Mouse (Mus musculus) CH12.LX (cell line): ENCODE results near the gene Dpy30. TPM values are rescaled to one million over a fixed set of nuclear protein-coding genes. Genes with fewer than 3 reads are reported as not detected.

ENCODE experiments used
- DNase-seq: peaks from one replicate; pipeline ENCODE4 v3.0.0-alpha.2; 2013; ENCODE audit errors: extremely low read depth
- H3K27ac ChIP-seq: 2 replicates; pipeline ENCODE4 v1.5.1; 2012; ENCODE audit warnings: low read depth, mild to moderate bottlenecking, control low read depth, moderate library complexity; ENCODE audit not compliant: insufficient read depth
- H3K27me3 ChIP-seq: replicated peaks from 2 replicates; pipeline ENCODE3; 2012; ENCODE audit warnings: inconsistent platforms
- H3K36me3 ChIP-seq, 2 experiments: replicated peaks in 1 of 2; 2 replicates each; pipeline versions ENCODE3 to v1.6.1; 2012; ENCODE audit warnings: inconsistent platforms in 1 of 2, low read length in 1 of 2, mild to moderate bottlenecking in 1 of 2, mixed read lengths in 1 of 2, moderate library complexity in 1 of 2; ENCODE audit not compliant: control insufficient read depth in 1 of 2, insufficient read depth in 1 of 2
- H3K4me1 ChIP-seq, 2 experiments: 2 replicates each; pipeline ENCODE4 v1.6.1; 2012; ENCODE audit warnings: inconsistent platforms in 1 of 2, moderate library complexity in 1 of 2; ENCODE audit not compliant: insufficient read depth in 2 of 2, control insufficient read depth in 1 of 2
- H3K4me2 ChIP-seq: 2 replicates; pipeline ENCODE4 v1.6.1; 2012; ENCODE audit warnings: low read depth, mild to moderate bottlenecking, control low read depth; ENCODE audit not compliant: poor library complexity, insufficient read depth, severe bottlenecking
- H3K4me3 ChIP-seq, 3 experiments: fragments of 150-350 bp in 1 of 3; sonication (generic) in 1 of 3; replicated peaks in 1 of 3; 2 replicates each; pipeline versions ENCODE3 to v1.5.1; 2011 to 2012; ENCODE audit warnings: low read depth in 2 of 3, low read length in 2 of 3, mild to moderate bottlenecking in 2 of 3, moderate library complexity in 2 of 3, control low read depth in 1 of 3, improper control_type of control experiment in 1 of 3, inconsistent platforms in 1 of 3, mixed read lengths in 1 of 3; ENCODE audit not compliant: poor library complexity in 1 of 3
- H3K79me2 ChIP-seq: replicated peaks from 2 replicates; pipeline ENCODE4 v1.6.1; 2012; ENCODE audit warnings: mild to moderate bottlenecking, moderate library complexity; ENCODE audit not compliant: control insufficient read depth, poor library complexity, insufficient read depth, severe bottlenecking; ENCODE audit errors: extremely low read depth
- H3K9ac ChIP-seq: 2 replicates; pipeline ENCODE4 v1.6.1; 2012; ENCODE audit warnings: low read depth, mild to moderate bottlenecking, control low read depth, moderate library complexity; ENCODE audit not compliant: insufficient read depth
- H3K9me3 ChIP-seq: replicated peaks from 2 replicates; pipeline ENCODE3; 2012; ENCODE audit warnings: low read length, inconsistent platforms, mixed read lengths
- BHLHE40 ChIP-seq: IDR thresholded peaks from 2 replicates; pipeline ENCODE4 v1.6.1; 2011; ENCODE audit warnings: mild to moderate bottlenecking, low read depth, low read length, improper control_type of control experiment
- CHD1 ChIP-seq: IDR thresholded peaks from 2 replicates; pipeline ENCODE4 v1.6.1; 2012; ENCODE audit warnings: low read depth, low read length, improper control_type of control experiment, inconsistent platforms
- CHD2 ChIP-seq: IDR thresholded peaks from 2 replicates; pipeline ENCODE4 v1.6.1; 2011; ENCODE audit warnings: low read length, improper control_type of control experiment
- CTCF ChIP-seq, 2 experiments: IDR thresholded peaks in 1 of 2; conservative IDR thresholded peaks in 1 of 2; 2 replicates each; pipeline ENCODE4 v1.5.1; 2011 to 2012; ENCODE audit warnings: low read depth in 2 of 2, low read length in 2 of 2, improper control_type of control experiment in 1 of 2, inconsistent platforms in 1 of 2, mild to moderate bottlenecking in 1 of 2, moderate library complexity in 1 of 2
- E2F4 ChIP-seq: IDR thresholded peaks from 2 replicates; pipeline ENCODE4 v1.6.1; 2011; ENCODE audit warnings: low read depth, low read length, improper control_type of control experiment; ENCODE audit not compliant: insufficient replicate concordance
- ELF1 ChIP-seq: IDR thresholded peaks from 2 replicates; pipeline ENCODE4 v1.6.1; 2014; ENCODE audit warnings: low read depth, mild to moderate bottlenecking, inconsistent platforms, low read length, improper control_type of control experiment
- EP300 ChIP-seq: IDR thresholded peaks from 2 replicates; pipeline ENCODE4 v1.6.1; 2011; ENCODE audit warnings: low read length, improper control_type of control experiment
- ETS1 ChIP-seq: conservative IDR thresholded peaks from 2 replicates; pipeline ENCODE4 v1.6.1; 2012; ENCODE audit warnings: low read depth, mild to moderate bottlenecking, inconsistent platforms, low read length, improper control_type of control experiment, moderate library complexity
- GABPA ChIP-seq: IDR thresholded peaks from 2 replicates; pipeline ENCODE4 v1.6.1; 2012; ENCODE audit warnings: low read depth, low read length, improper control_type of control experiment, inconsistent platforms; ENCODE audit not compliant: insufficient replicate concordance
- HCFC1 ChIP-seq: IDR thresholded peaks from 2 replicates; pipeline ENCODE4 v1.6.1; 2012; ENCODE audit warnings: low read depth, mild to moderate bottlenecking, inconsistent platforms, low read length, improper control_type of control experiment
- IRF4 ChIP-seq: IDR thresholded peaks from 2 replicates; pipeline ENCODE4 v1.6.1; 2014; ENCODE audit warnings: low read depth, mild to moderate bottlenecking, inconsistent platforms, low read length, improper control_type of control experiment
- JUN ChIP-seq: IDR thresholded peaks from 2 replicates; pipeline ENCODE4 v1.6.1; 2011; ENCODE audit warnings: low read depth, mild to moderate bottlenecking, low read length, improper control_type of control experiment, moderate library complexity; ENCODE audit not compliant: insufficient read depth
- JUND ChIP-seq: conservative IDR thresholded peaks from 2 replicates; pipeline ENCODE4 v1.6.1; 2011; ENCODE audit warnings: low read depth, low read length, improper control_type of control experiment
- KAT2A ChIP-seq: IDR thresholded peaks from 2 replicates; pipeline ENCODE4 v1.6.1; 2012; ENCODE audit warnings: low read length, improper control_type of control experiment, inconsistent platforms; ENCODE audit not compliant: insufficient replicate concordance
- MAX ChIP-seq: IDR thresholded peaks from 2 replicates; pipeline ENCODE4 v1.6.1; 2011; ENCODE audit warnings: low read length, improper control_type of control experiment
- MAZ ChIP-seq: IDR thresholded peaks from 2 replicates; pipeline ENCODE4 v1.6.1; 2012; ENCODE audit warnings: low read depth, mild to moderate bottlenecking, inconsistent platforms, low read length, improper control_type of control experiment, moderate library complexity
- MXI1 ChIP-seq: IDR thresholded peaks from 2 replicates; pipeline ENCODE4 v1.6.1; 2011; ENCODE audit warnings: mild to moderate bottlenecking, low read depth, low read length, improper control_type of control experiment
- MYC ChIP-seq: IDR thresholded peaks from 2 replicates; pipeline ENCODE4 v1.6.1; 2011; ENCODE audit warnings: low read depth, mild to moderate bottlenecking, improper control_type of control experiment, low read length
- NELFE ChIP-seq: IDR thresholded peaks from 2 replicates; pipeline ENCODE4 v1.6.1; 2011; ENCODE audit warnings: low read depth, low read length, improper control_type of control experiment
- NRF1 ChIP-seq: IDR thresholded peaks from 2 replicates; pipeline ENCODE4 v1.6.1; 2014; ENCODE audit warnings: low read depth, mild to moderate bottlenecking, inconsistent platforms, low read length, improper control_type of control experiment, moderate library complexity
- POLR2A ChIP-seq: IDR thresholded peaks from 2 replicates; pipeline ENCODE4 v1.6.1; 2011; ENCODE audit warnings: low read depth, mild to moderate bottlenecking, improper control_type of control experiment, low read length
- POLR2AphosphoS2 ChIP-seq: IDR thresholded peaks from 2 replicates; pipeline ENCODE4 v1.6.1; 2011; ENCODE audit warnings: low read depth, low read length, improper control_type of control experiment
- RAD21 ChIP-seq: IDR thresholded peaks from 2 replicates; pipeline ENCODE4 v1.6.1; 2011; ENCODE audit warnings: low read depth, mild to moderate bottlenecking, low read length, improper control_type of control experiment, moderate library complexity
- SIN3A ChIP-seq: IDR thresholded peaks from 2 replicates; pipeline ENCODE4 v1.6.1; 2012; ENCODE audit warnings: low read length, improper control_type of control experiment, inconsistent platforms
- UBTF ChIP-seq: IDR thresholded peaks from 2 replicates; pipeline ENCODE4 v1.6.1; 2012; ENCODE audit warnings: low read depth, mild to moderate bottlenecking, inconsistent platforms, low read length, improper control_type of control experiment, moderate library complexity
- USF1 ChIP-seq: IDR thresholded peaks from 2 replicates; pipeline ENCODE4 v1.6.1; 2014; ENCODE audit warnings: low read depth, mild to moderate bottlenecking, inconsistent platforms, low read length, improper control_type of control experiment
- USF2 ChIP-seq: conservative IDR thresholded peaks from 2 replicates; pipeline ENCODE4 v1.6.1; 2011; ENCODE audit warnings: low read depth, low read length, improper control_type of control experiment
- ZC3H11A ChIP-seq: IDR thresholded peaks from 2 replicates; pipeline ENCODE4 v1.6.1; 2012; ENCODE audit warnings: low read depth, mild to moderate bottlenecking, inconsistent platforms, low read length, improper control_type of control experiment
- ZMIZ1 ChIP-seq: IDR thresholded peaks from 2 replicates; pipeline ENCODE4 v1.6.1; 2012; ENCODE audit warnings: low read depth, mild to moderate bottlenecking, inconsistent platforms, low read length, improper control_type of control experiment
- ZNF384 ChIP-seq: IDR thresholded peaks from 2 replicates; pipeline ENCODE4 v1.6.1; 2012; ENCODE audit warnings: low read depth, low read length, improper control_type of control experiment, inconsistent platforms
- dilution Hi-C: fragments of 300-500 bp; cut with MboI; formaldehyde crosslinking; loops from 2 replicates; pipeline ENCODE4 v1.14.3; 2020; ENCODE audit warnings: low sequenced_read_pairs; ENCODE audit not compliant: extremely low pct_unique_long_range_greater_than_20kb, extremely low pct_ligation_motif_present
- in situ Hi-C: fragments of 300-500 bp; cut with MboI; formaldehyde crosslinking; loops from 3 replicates; pipeline ENCODE4 v1.14.3; 2019; ENCODE audit warnings: low sequenced_read_pairs, low pct_ligation_motif_present, low pct_unique_long_range_greater_than_20kb, mixed read lengths
- polyA plus RNA-seq: library from polyadenylated mRNA; unstranded; fragments of >175 nt; gene quantifications from 2 replicates; pipeline ENCODE4 v1.2.1, GENCODE M21; 2012; ENCODE audit warnings: low read depth; ENCODE audit not compliant: insufficient read length
- total RNA-seq, 2 experiments: library from RNA; depleted of rRNA; stranded (reverse); fragments of 300-350 nt in 1 of 2; fragments of >200 nt in 1 of 2; gene quantifications; 2 replicates each; pipeline ENCODE4 v1.2.3; 2012 to 2014

Dpy30 gene
- total and polyA plus RNA-seq, 3 experiments: 66.7 to 244 (median 156) TPM

DNA sequence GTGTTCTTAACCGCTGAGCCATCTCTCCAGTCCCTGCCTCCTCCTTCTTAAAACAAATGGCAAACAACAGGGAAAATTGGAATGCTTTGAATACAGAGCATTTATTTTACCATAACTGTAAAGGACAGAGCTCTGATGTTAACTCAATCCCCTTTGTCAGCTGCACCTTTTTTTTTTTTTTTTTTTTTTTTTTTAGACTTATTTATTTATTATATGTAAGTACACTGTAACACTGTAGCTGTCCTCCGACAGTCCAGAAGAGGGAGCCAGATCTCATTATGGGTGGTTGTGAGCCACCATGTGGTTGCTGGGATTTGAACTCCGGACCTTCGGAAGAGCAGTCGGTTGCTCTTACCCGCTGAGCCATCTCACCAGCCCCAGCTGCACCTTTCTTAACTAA lies 5.0 kb downstream of the Dpy30 start:
- Histone ChIP-seq H3K4me1 (peaks cover 2 to 19% of the 10 kb centered on the region in 2 experiments; a peak in 3 of 4 replicates), H3K36me3 (peaks cover 0 to 10% of the 10 kb centered on the region in 2 experiments), H3K79me2 (no peaks in the 10 kb centered on the region; the same call in 1 of the 2 replicates), H3K27ac (no peak overlapping the region), H3K9ac (no peak overlapping the region), H3K27me3 (no peaks in the 10 kb centered on the region), H3K4me2 (no peak overlapping the region), H3K9me3 (no peaks in the 10 kb centered on the region), H3K4me3 (no peak overlapping the region)
- no peak for DNase-seq
- dilution Hi-C loops: no loop called here
- in situ Hi-C loops: loop anchor here (25.0 kb wide), 1 partner anchor 306 kb away; no protein-coding TSS in a partner anchor
- TF ChIP-seq ELF1 (no peak), POLR2A (no peak), MYC (no peak), ZNF384 (peak; percentile 70), NELFE (no peak), GABPA (no peak), E2F4 (no peak), MXI1 (no peak), UBTF (no peak), MAX (no peak), CTCF (conservative IDR thresholded peaks at IDR 0.05 in 1 of 2, IDR thresholded peaks at IDR 0.05 in 1 of 2; ENCODE audit: low read depth in 2 of 2, low read length in 2 of 2) (peak in 1 of 2 experiments; percentile 40; a peak in 2 of 4 replicates), JUND (no peak), ETS1 (no peak), ZMIZ1 (no peak)

DNA sequence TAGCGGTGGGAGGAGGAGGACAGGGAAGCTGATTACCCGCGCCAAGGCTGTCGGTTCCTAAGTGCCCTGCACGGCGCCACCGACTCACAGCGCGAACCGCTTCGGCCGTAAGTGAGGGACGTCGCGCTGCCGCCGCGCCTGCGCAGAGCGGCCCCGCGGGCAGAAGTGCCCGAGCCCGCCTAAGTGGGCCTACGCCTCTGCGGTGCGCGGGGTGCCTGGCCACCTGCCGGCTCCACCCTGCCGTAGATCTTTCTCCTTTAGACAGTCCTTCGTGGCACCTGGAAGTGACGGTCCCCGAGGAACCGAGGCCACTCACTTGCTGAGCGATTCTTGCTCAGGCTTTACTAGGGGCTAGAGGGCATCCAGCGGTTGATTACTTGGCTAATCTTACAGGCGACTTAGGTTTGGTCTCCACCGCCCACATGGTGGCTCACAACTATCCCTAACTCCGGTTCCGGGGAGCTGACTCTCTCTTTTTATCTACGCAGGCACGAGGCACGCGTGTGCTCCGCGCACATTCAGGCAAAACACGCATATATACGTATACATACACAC lies 7.4 kb downstream of the Dpy30 start:
- Histone ChIP-seq H3K79me2 (no peaks in the 10 kb centered on the region; the same call in 1 of the 2 replicates), H3K4me2 (peak overlapping the region; percentile 52), H3K4me1 (peaks cover 2 to 22% of the 10 kb centered on the region in 2 experiments; a peak in 3 of 4 replicates), H3K36me3 (peaks cover 6 to 30% of the 10 kb centered on the region in 2 experiments), H3K9ac (peak overlapping the region; percentile 97), H3K9me3 (no peaks in the 10 kb centered on the region), H3K4me3 (peak overlapping the region; percentile 77 to 88 (median 88)), H3K27me3 (no peaks in the 10 kb centered on the region), H3K27ac (peak overlapping the region; percentile 50; the same call in 1 of the 2 replicates)
- DNase-seq: peak; percentile 85
- dilution Hi-C loops: no loop called here
- in situ Hi-C loops: loop anchor here (25.0 kb wide), 1 partner anchor 304 kb away; no protein-coding TSS in a partner anchor
- TF ChIP-seq NRF1: peak; percentile 97
- peak; percentile 90 for TF ChIP-seq ZMIZ1
- TF ChIP-seq CTCF (conservative IDR thresholded peaks at IDR 0.05 in 1 of 2, IDR thresholded peaks at IDR 0.05 in 1 of 2; ENCODE audit: low read depth in 2 of 2, low read length in 2 of 2): no peak; a peak in 1 of 4 replicates
- TF ChIP-seq MYC: peak; percentile 91
- no peak for TF ChIP-seq USF1
- TF ChIP-seq USF2: no peak
- no peak for TF ChIP-seq JUND
- TF ChIP-seq ZNF384: no peak
- TF ChIP-seq JUN: no peak
- TF ChIP-seq ZC3H11A: no peak
- TF ChIP-seq ELF1: peak; percentile 65
- peak; percentile 76 for TF ChIP-seq HCFC1
- TF ChIP-seq UBTF: peak; percentile 88; the same call in 1 of the 2 replicates
- no peak; the same call in 1 of the 2 replicates for TF ChIP-seq RAD21
- TF ChIP-seq POLR2AphosphoS2: peak; percentile 92; the same call in 1 of the 2 replicates
- peak; percentile 97 for TF ChIP-seq POLR2A
- TF ChIP-seq CHD1: no peak
- peak; percentile 84 for TF ChIP-seq MXI1
- peak; percentile 98 for TF ChIP-seq NELFE
- TF ChIP-seq SIN3A: peak; percentile 84
- peak; percentile 47; the same call in 1 of the 2 replicates for TF ChIP-seq IRF4
- no peak for TF ChIP-seq MAZ
- TF ChIP-seq KAT2A: peak; percentile 77; the same call in 1 of the 2 replicates
- peak; percentile 70 for TF ChIP-seq BHLHE40
- no peak for TF ChIP-seq EP300
- no peak for TF ChIP-seq CHD2
